Mouse (Mus musculus): ENCODE results near the gene Slc22a28. TPM values are rescaled to one million over a fixed set of nuclear protein-coding genes. Genes with fewer than 3 reads are reported as not detected.
"Not testable (repeated sequence)": the region's sequence is repeated elsewhere in the genome, so short reads cannot be mapped to it uniquely, and the experiment has no call there.

The Slc22a28 gene
- not detected in 2 replicates for polyA plus RNA-seq (2014; fragmentation: Nextera tagmentation; extraction: Ambion mirVana)

DNA sequence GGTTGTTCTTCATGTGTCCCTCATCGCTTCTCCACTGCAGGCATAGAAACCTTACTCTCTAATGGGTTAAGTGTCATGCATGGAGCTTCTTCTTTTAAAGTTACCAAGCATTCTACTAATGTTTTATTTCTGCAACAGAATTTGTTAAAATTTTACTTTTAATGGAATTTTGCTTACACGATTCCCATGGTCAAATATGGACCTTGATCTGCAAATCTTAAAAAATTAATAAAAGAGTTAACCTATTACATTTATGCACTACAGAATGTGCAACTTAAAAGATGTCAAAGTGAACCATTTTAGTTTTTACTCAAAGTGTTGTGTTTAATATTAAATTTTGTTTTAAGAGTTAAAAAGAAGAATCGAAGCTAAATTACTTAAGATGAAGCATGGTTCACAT, at the start of gene Slc22a28:
Slc22a28 (minus strand) TSS at position 102 of the 400 bp plus-strand sequence.
- not testable (repeated sequence) for H3K9ac ChIP-seq; H3K27ac ChIP-seq; H3K27me3 ChIP-seq (ENCODE audit: control insufficient read depth, insufficient read depth, low read length); H3K4me2 ChIP-seq (replicated peaks); ATAC-seq (ENCODE audit: low FRiP score); H3K4me3 ChIP-seq (replicated peaks; ENCODE audit: low read length); DNase-seq (ENCODE audit: low spot score); H3K9me3 ChIP-seq (ENCODE audit: control insufficient read depth, low read length); H3K36me3 ChIP-seq (replicated peaks; ENCODE audit: control insufficient read depth, insufficient read depth); H3K4me1 ChIP-seq (replicated peaks; ENCODE audit: control insufficient read depth, insufficient read depth, low read length)
- WGBS: 95% methylated on average over 2 of the region's 3 CpGs

- no peak for ATAC-seq (ENCODE audit: low FRiP score)
- no peak for DNase-seq (ENCODE audit: low spot score)
- Histone ChIP-seq H3K4me3 (replicated peaks; ENCODE audit: low read length) (no peak overlapping the region), H3K36me3 (replicated peaks; ENCODE audit: control insufficient read depth, insufficient read depth) (no peaks in the 10 kb centered on the region), H3K9me3 (ENCODE audit: control insufficient read depth, low read length) (peaks cover 15% of the 10 kb centered on the region; the same call in 1 of the 2 replicates), H3K27me3 (ENCODE audit: control insufficient read depth, insufficient read depth, low read length) (no peaks in the 10 kb centered on the region), H3K4me2 (replicated peaks) (no peak overlapping the region), H3K9ac (no peak overlapping the region), H3K4me1 (replicated peaks; ENCODE audit: control insufficient read depth, insufficient read depth, low read length) (no peaks in the 10 kb centered on the region), H3K27ac (no peak overlapping the region)
- WGBS: 52% methylated on average over 2 of the region's 2 CpGs
Observed at GRCm38 (mm10) chr19:8148787-8149523, 17.2 kb upstream of the Slc22a28 start.

GRCm38 (mm10) chr19:8142716-8143115, 10.9 kb upstream of the Slc22a28 start:
- not testable (repeated sequence) for ATAC-seq (ENCODE audit: low FRiP score); H3K27me3 ChIP-seq (ENCODE audit: control insufficient read depth, insufficient read depth, low read length); DNase-seq (ENCODE audit: low spot score); H3K4me1 ChIP-seq (replicated peaks; ENCODE audit: control insufficient read depth, insufficient read depth, low read length); H3K4me3 ChIP-seq (replicated peaks; ENCODE audit: low read length); H3K36me3 ChIP-seq (replicated peaks; ENCODE audit: control insufficient read depth, insufficient read depth); H3K9ac ChIP-seq; H3K4me2 ChIP-seq (replicated peaks); H3K27ac ChIP-seq; H3K9me3 ChIP-seq (ENCODE audit: control insufficient read depth, low read length)
- WGBS: 89% methylated on average over 2 of the region's 2 CpGs

DNA sequence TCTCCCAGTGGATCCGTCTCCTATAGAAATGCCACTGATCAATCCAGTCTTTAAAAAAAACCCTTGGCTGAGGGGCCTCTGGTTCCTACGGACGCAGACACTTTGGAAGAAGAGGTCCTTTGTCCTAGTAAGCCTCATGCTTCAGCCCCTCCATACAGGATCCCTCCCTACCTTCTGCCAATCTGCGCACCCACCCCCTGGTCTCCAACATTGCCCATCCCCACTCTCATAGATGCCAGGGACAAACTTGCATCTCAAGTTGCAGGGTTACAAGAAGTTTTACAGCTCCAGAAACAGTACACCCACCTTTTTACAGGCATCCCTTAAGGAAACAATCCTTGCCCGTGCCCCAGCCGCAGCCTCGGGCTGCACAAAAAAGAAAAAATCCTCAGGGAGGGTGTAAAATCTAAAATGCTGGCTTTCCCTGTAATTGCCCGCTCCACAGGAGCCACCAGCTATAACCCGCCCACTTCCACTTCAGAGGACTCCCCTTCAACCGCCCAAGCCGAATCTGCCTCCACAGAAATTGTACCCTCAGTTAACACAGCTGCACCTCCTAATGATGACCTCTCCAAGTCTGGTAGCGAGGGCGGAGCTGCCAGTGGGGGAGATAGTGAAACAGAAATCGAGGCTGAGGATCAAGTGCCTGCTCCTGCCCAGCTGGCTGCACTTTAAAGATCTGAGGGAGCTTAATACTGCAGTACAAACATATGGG, 2.5 kb upstream of the Slc22a28 start:
- DNase-seq (ENCODE audit: low spot score); H3K27me3 ChIP-seq (ENCODE audit: control insufficient read depth, insufficient read depth, low read length); H3K4me3 ChIP-seq (replicated peaks; ENCODE audit: low read length); H3K36me3 ChIP-seq (replicated peaks; ENCODE audit: control insufficient read depth, insufficient read depth); H3K4me1 ChIP-seq (replicated peaks; ENCODE audit: control insufficient read depth, insufficient read depth, low read length); H3K9ac ChIP-seq; ATAC-seq (ENCODE audit: low FRiP score); H3K4me2 ChIP-seq (replicated peaks); H3K27ac ChIP-seq; H3K9me3 ChIP-seq (ENCODE audit: control insufficient read depth, low read length): not testable (repeated sequence)
- 78% methylated on average over 14 of the region's 14 CpGs for WGBS

DNA sequence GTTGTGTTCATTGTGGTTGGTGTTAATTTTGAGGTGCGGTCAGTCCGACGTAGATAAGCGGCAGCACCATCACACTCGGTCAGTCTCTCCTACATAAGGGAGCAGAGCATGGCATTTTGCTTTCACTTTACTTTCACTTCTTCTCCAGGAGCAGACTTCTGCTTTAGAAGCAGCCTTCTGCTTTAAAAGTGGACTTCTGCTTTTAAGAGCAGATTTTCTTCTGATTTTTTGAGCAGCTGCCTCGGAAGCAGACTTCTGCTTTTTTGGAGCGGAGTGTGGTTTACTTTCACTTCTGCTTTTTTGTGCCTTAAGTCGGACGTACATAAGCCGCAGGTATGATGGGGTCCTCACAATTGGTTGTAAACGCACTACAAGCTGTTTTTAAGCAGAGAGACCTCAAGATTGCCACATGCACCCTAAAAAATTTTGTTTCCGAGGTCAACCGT, 111.9 kb downstream of the Slc22a28 start:
- H3K27ac ChIP-seq: no peak overlapping the region
- H3K4me2 ChIP-seq (replicated peaks): no peak overlapping the region
- H3K9ac ChIP-seq: no peak overlapping the region
- no peaks in the 10 kb centered on the region for H3K27me3 ChIP-seq (ENCODE audit: control insufficient read depth, insufficient read depth, low read length)
- H3K4me3 ChIP-seq (replicated peaks; ENCODE audit: low read length): no peak overlapping the region
- H3K36me3 ChIP-seq (replicated peaks; ENCODE audit: control insufficient read depth, insufficient read depth): no peaks in the 10 kb centered on the region
- peaks cover 19% of the 10 kb centered on the region; the same call in 1 of the 2 replicates for H3K9me3 ChIP-seq (ENCODE audit: control insufficient read depth, low read length)
- ATAC-seq (ENCODE audit: low FRiP score) (no peak), DNase-seq (ENCODE audit: low spot score) (no peak)
- 93% methylated on average over 13 of the region's 13 CpGs for WGBS
- H3K4me1 ChIP-seq (replicated peaks; ENCODE audit: control insufficient read depth, insufficient read depth, low read length): no peaks in the 10 kb centered on the region

DNA sequence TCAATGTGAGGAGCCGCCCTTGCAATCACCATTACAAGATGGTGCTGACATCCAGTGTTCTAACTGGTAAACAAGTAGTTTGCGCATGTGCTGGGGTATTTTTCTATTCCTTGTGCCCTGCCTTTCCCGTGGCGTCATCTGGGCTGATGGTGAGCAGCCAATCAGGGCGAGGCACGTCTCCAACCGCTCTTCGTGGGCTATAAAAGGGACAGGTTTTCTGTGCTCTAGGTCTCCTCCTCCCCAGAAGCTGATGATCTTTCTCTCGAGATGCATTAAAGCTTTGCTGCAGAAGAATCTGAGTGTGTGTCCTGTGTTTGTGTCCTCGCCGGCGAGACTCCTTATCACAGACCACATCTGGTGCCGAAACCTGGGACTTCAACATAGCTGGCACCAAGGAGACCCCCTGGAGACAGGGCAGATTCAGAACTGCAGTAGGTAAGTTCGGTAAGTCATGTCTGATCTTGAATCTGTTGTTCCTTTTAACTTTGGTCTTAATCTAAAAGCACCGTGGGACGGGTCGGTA, 112.4 kb downstream of the Slc22a28 start:
- not testable (repeated sequence) for H3K4me1 ChIP-seq (replicated peaks; ENCODE audit: control insufficient read depth, insufficient read depth, low read length); H3K27ac ChIP-seq; H3K36me3 ChIP-seq (replicated peaks; ENCODE audit: control insufficient read depth, insufficient read depth); H3K9ac ChIP-seq; ATAC-seq (ENCODE audit: low FRiP score); H3K27me3 ChIP-seq (ENCODE audit: control insufficient read depth, insufficient read depth, low read length); DNase-seq (ENCODE audit: low spot score); H3K4me2 ChIP-seq (replicated peaks); H3K4me3 ChIP-seq (replicated peaks; ENCODE audit: low read length)
- WGBS: 94% methylated on average over 17 of the region's 17 CpGs
- H3K9me3 ChIP-seq (ENCODE audit: control insufficient read depth, low read length): peaks cover 19% of the 10 kb centered on the region; the same call in 1 of the 2 replicates

GRCm38 (mm10) chr19:8018535-8018934, 113.2 kb downstream of the Slc22a28 start:
- H3K4me2 ChIP-seq (replicated peaks); DNase-seq (ENCODE audit: low spot score); H3K27me3 ChIP-seq (ENCODE audit: control insufficient read depth, insufficient read depth, low read length); H3K4me3 ChIP-seq (replicated peaks; ENCODE audit: low read length); H3K36me3 ChIP-seq (replicated peaks; ENCODE audit: control insufficient read depth, insufficient read depth); ATAC-seq (ENCODE audit: low FRiP score); H3K27ac ChIP-seq; H3K4me1 ChIP-seq (replicated peaks; ENCODE audit: control insufficient read depth, insufficient read depth, low read length); H3K9ac ChIP-seq: not testable (repeated sequence)
- WGBS: 94% methylated on average over 9 of the region's 9 CpGs
- peaks cover 19% of the 10 kb centered on the region; the same call in 1 of the 2 replicates for H3K9me3 ChIP-seq (ENCODE audit: control insufficient read depth, low read length)

All from hindbrain, embryonic 14.5 days (tissue).